Mouse (Mus musculus): ENCODE measurements at regions not wholly inside any gene's neighbourhood (a gene's known extent, or its start where the extent isn't known, plus 50 kb on each side); places are given as distances from the start of the nearest gene placed in this dataset.

- no peak for DNase-seq (ENCODE audit: low read depth in 1 of 2, low spot score in 2 of 2)
These were observed 257.1 kb upstream of the Fn1 start for GRCm38 (mm10) chr1:71910125-71910524.

GRCm38 (mm10) chr1:71909508-71910124 lies 256.6 kb upstream of the Fn1 start:
- no peak for DNase-seq (ENCODE audit: low read depth in 1 of 2, low spot score in 2 of 2)

GRCm38 (mm10) chr1:71904376-71904948 lies 251.5 kb upstream of the Fn1 start:
- DNase-seq (ENCODE audit: low read depth in 1 of 2, low spot score in 2 of 2), result no peak

- DNase-seq (ENCODE audit: low read depth in 1 of 2, low spot score in 2 of 2), result no peak
These were observed 247.4 kb upstream of the Fn1 start for GRCm38 (mm10) chr1:71900106-71901074.

- no peak for DNase-seq (ENCODE audit: low read depth in 1 of 2, low spot score in 2 of 2)
These were observed 246.1 kb upstream of the Fn1 start for GRCm38 (mm10) chr1:71899128-71899527.

GRCm38 (mm10) chr1:71898198-71898597 lies 245.2 kb upstream of the Fn1 start:
- DNase-seq (ENCODE audit: low read depth in 1 of 2, low spot score in 2 of 2), result no peak

- DNase-seq (ENCODE audit: low read depth in 1 of 2, low spot score in 2 of 2), result no peak
These were observed 244.6 kb upstream of the Fn1 start for GRCm38 (mm10) chr1:71897464-71898051.

GRCm38 (mm10) chr1:71896141-71896725 lies 243.2 kb upstream of the Fn1 start:
- no peak for DNase-seq (ENCODE audit: low read depth in 1 of 2, low spot score in 2 of 2)

- no peak for DNase-seq (ENCODE audit: low read depth in 1 of 2, low spot score in 2 of 2)
These were observed 240.6 kb upstream of the Fn1 start for GRCm38 (mm10) chr1:71893636-71894035.

- DNase-seq (ENCODE audit: low read depth in 1 of 2, low spot score in 2 of 2), result no peak
These were observed 234.8 kb upstream of the Fn1 start for GRCm38 (mm10) chr1:71887809-71888208.

- DNase-seq (ENCODE audit: low read depth in 1 of 2, low spot score in 2 of 2), result no peak
These were observed 233.9 kb upstream of the Fn1 start for GRCm38 (mm10) chr1:71886903-71887302.

- DNase-seq (ENCODE audit: low read depth in 1 of 2, low spot score in 2 of 2), result no peak
These were observed 233.2 kb upstream of the Fn1 start for GRCm38 (mm10) chr1:71886233-71886632.

- DNase-seq (ENCODE audit: low read depth in 1 of 2, low spot score in 2 of 2), result no peak
These were observed 228.9 kb upstream of the Fn1 start for GRCm38 (mm10) chr1:71881851-71882250.

- DNase-seq (ENCODE audit: low read depth in 1 of 2, low spot score in 2 of 2), result no peak
These were observed 228.2 kb upstream of the Fn1 start for GRCm38 (mm10) chr1:71881191-71881590.

GRCm38 (mm10) chr1:71880480-71880879 lies 227.5 kb upstream of the Fn1 start:
- DNase-seq (ENCODE audit: low read depth in 1 of 2, low spot score in 2 of 2), result no peak

GRCm38 (mm10) chr1:71876712-71877401 lies 223.9 kb upstream of the Fn1 start:
- DNase-seq (ENCODE audit: low read depth in 1 of 2, low spot score in 2 of 2), result no peak

- DNase-seq (ENCODE audit: low read depth in 1 of 2, low spot score in 2 of 2), result no peak
These were observed 221.0 kb upstream of the Fn1 start for GRCm38 (mm10) chr1:71874037-71874436.

- no peak for DNase-seq (ENCODE audit: low read depth in 1 of 2, low spot score in 2 of 2)
These were observed 212.7 kb upstream of the Fn1 start for GRCm38 (mm10) chr1:71865670-71866069.

GRCm38 (mm10) chr1:71864749-71865148 lies 211.7 kb upstream of the Fn1 start:
- DNase-seq (ENCODE audit: low read depth in 1 of 2, low spot score in 2 of 2), result no peak

GRCm38 (mm10) chr1:71853212-71853611 lies 200.2 kb upstream of the Fn1 start:
- no peak for DNase-seq (ENCODE audit: low read depth in 1 of 2, low spot score in 2 of 2)

GRCm38 (mm10) chr1:71851268-71851667 lies 198.3 kb upstream of the Fn1 start:
- no peak for DNase-seq (ENCODE audit: low read depth in 1 of 2, low spot score in 2 of 2)
